Mouse (Mus musculus): ENCODE data around the gene Vps13a.

DNA sequence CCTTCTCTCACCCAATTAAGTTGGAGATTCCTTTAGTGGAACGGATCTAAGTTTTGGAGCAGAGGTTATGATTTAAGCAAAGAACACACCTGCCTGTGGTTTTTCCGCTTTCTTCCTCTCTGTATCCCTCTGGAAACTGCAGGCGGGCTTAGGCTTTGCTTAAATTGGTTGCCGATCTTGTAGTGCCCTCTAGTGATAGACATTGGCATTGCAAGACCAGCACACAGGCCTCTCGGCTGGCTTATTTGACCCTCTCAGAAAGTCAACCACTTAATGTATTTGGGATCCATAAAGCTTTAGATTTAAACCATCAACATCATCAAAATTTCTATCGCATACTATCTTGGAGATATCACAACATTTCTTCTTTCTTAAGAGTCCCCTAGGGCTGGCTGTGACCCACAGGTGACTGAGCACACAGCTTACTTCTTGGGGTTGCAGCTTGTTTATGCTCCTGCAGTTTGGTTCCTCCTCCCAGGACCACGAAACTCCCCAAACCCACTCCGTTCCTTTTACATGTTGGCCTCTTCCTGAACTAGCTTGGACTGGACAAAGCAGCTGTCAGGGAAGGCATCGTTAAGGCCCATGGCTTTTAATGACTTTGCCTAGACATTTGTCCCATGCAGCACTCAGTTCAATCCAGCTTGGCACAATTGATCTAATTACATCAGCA lies 181.3 kb downstream of the Vps13a start:
- no peak for TF ChIP-seq POLR2A (IDR thresholded peaks at IDR 0.05; ENCODE audit: low read depth, low read length)
- peak; percentile 43; the same call in 1 of the 2 replicates for TF ChIP-seq CTCF (IDR thresholded peaks at IDR 0.05; ENCODE audit: borderline replicate concordance, insufficient read depth, low read length)

Data from embryonic fibroblast, embryonic 13.5 days (primary cell).